Mouse (Mus musculus): ENCODE results near the gene Plcl2. TPM values are rescaled to one million over a fixed set of nuclear protein-coding genes. Genes with fewer than 3 reads are reported as not detected.

Plcl2 gene
- polyA plus RNA-seq, 1 experiment, result 3.1 TPM

- no peaks in the 10 kb centered on the region for H3K36me3 ChIP-seq (replicated peaks; ENCODE audit: low read length)
- TF ChIP-seq FLI1 (IDR thresholded peaks at IDR 0.05; ENCODE audit: low read length) (no peak), GATA1 (IDR thresholded peaks at IDR 0.05; ENCODE audit: borderline replicate concordance, low read length) (no peak)
Measured at GRCm38 (mm10) chr17:50483700-50484099, 25.5 kb upstream of the Plcl2 start.

GRCm38 (mm10) chr17:50484981-50485380 is 24.2 kb upstream of the Plcl2 start:
- TF ChIP-seq FLI1 (IDR thresholded peaks at IDR 0.05; ENCODE audit: low read length), result no peak
- no peak for TF ChIP-seq GATA1 (IDR thresholded peaks at IDR 0.05; ENCODE audit: borderline replicate concordance, low read length)
- no peaks in the 10 kb centered on the region for H3K4me1 ChIP-seq
- H3K27me3 ChIP-seq (replicated peaks), result no peaks in the 10 kb centered on the region
- H3K9me3 ChIP-seq, result no peaks in the 10 kb centered on the region
- no peaks in the 10 kb centered on the region for H3K36me3 ChIP-seq (replicated peaks; ENCODE audit: low read length)
- H3K4me3 ChIP-seq (replicated peaks), result no peak overlapping the region

More at GRCm38 (mm10) chr17:50483700-50484099, 25.5 kb upstream of the Plcl2 start:
- Histone ChIP-seq H3K4me1 (no peaks in the 10 kb centered on the region), H3K4me3 (replicated peaks) (no peak overlapping the region), H3K27me3 (replicated peaks) (no peaks in the 10 kb centered on the region), H3K9me3 (no peaks in the 10 kb centered on the region)

- Histone ChIP-seq H3K27me3 (replicated peaks) (no peaks in the 10 kb centered on the region), H3K4me1 (no peaks in the 10 kb centered on the region), H3K4me3 (replicated peaks) (no peak overlapping the region), H3K9me3 (no peaks in the 10 kb centered on the region), H3K36me3 (replicated peaks; ENCODE audit: low read length) (no peaks in the 10 kb centered on the region)
- TF ChIP-seq FLI1 (IDR thresholded peaks at IDR 0.05; ENCODE audit: low read length) (no peak), GATA1 (IDR thresholded peaks at IDR 0.05; ENCODE audit: borderline replicate concordance, low read length) (no peak)
Measured at GRCm38 (mm10) chr17:50487058-50487618, 22.1 kb upstream of the Plcl2 start.

- no peak for TF ChIP-seq FLI1 (IDR thresholded peaks at IDR 0.05; ENCODE audit: low read length)
- no peak for TF ChIP-seq GATA1 (IDR thresholded peaks at IDR 0.05; ENCODE audit: borderline replicate concordance, low read length)
- Histone ChIP-seq H3K9me3 (no peaks in the 10 kb centered on the region), H3K4me3 (replicated peaks) (no peak overlapping the region), H3K36me3 (replicated peaks; ENCODE audit: low read length) (no peaks in the 10 kb centered on the region), H3K27me3 (replicated peaks) (no peaks in the 10 kb centered on the region), H3K4me1 (no peaks in the 10 kb centered on the region)
Measured at GRCm38 (mm10) chr17:50487670-50488069, 21.5 kb upstream of the Plcl2 start.

- H3K36me3 ChIP-seq (replicated peaks; ENCODE audit: low read length), result no peaks in the 10 kb centered on the region
- no peaks in the 10 kb centered on the region for H3K9me3 ChIP-seq
- H3K4me3 ChIP-seq (replicated peaks), result no peak overlapping the region
- H3K27me3 ChIP-seq (replicated peaks), result no peaks in the 10 kb centered on the region
- H3K4me1 ChIP-seq, result no peaks in the 10 kb centered on the region
- TF ChIP-seq GATA1 (IDR thresholded peaks at IDR 0.05; ENCODE audit: borderline replicate concordance, low read length), result no peak
- no peak for TF ChIP-seq FLI1 (IDR thresholded peaks at IDR 0.05; ENCODE audit: low read length)
Measured at GRCm38 (mm10) chr17:50488406-50488805, 20.8 kb upstream of the Plcl2 start.

- Histone ChIP-seq H3K27me3 (replicated peaks) (no peaks in the 10 kb centered on the region), H3K9me3 (no peaks in the 10 kb centered on the region), H3K4me1 (no peaks in the 10 kb centered on the region), H3K4me3 (replicated peaks) (no peak overlapping the region), H3K36me3 (replicated peaks; ENCODE audit: low read length) (no peaks in the 10 kb centered on the region)
- TF ChIP-seq GATA1 (IDR thresholded peaks at IDR 0.05; ENCODE audit: borderline replicate concordance, low read length) (no peak), FLI1 (IDR thresholded peaks at IDR 0.05; ENCODE audit: low read length) (no peak)
Measured at GRCm38 (mm10) chr17:50488895-50489294, 20.3 kb upstream of the Plcl2 start.

GRCm38 (mm10) chr17:50490644-50491430 is 18.4 kb upstream of the Plcl2 start:
- H3K27me3 ChIP-seq (replicated peaks), result no peaks in the 10 kb centered on the region
- H3K4me3 ChIP-seq (replicated peaks), result no peak overlapping the region
- no peaks in the 10 kb centered on the region for H3K9me3 ChIP-seq
- no peaks in the 10 kb centered on the region for H3K4me1 ChIP-seq
- TF ChIP-seq FLI1 (IDR thresholded peaks at IDR 0.05; ENCODE audit: low read length) (no peak), GATA1 (IDR thresholded peaks at IDR 0.05; ENCODE audit: borderline replicate concordance, low read length) (no peak)
- no peaks in the 10 kb centered on the region for H3K36me3 ChIP-seq (replicated peaks; ENCODE audit: low read length)

GRCm38 (mm10) chr17:50491496-50491895 is 17.7 kb upstream of the Plcl2 start:
- H3K9me3 ChIP-seq, result no peaks in the 10 kb centered on the region
- TF ChIP-seq GATA1 (IDR thresholded peaks at IDR 0.05; ENCODE audit: borderline replicate concordance, low read length) (no peak), FLI1 (IDR thresholded peaks at IDR 0.05; ENCODE audit: low read length) (no peak)
- no peak overlapping the region for H3K4me3 ChIP-seq (replicated peaks)
- no peaks in the 10 kb centered on the region for H3K36me3 ChIP-seq (replicated peaks; ENCODE audit: low read length)
- H3K27me3 ChIP-seq (replicated peaks), result peaks cover 2% of the 10 kb centered on the region
- no peaks in the 10 kb centered on the region for H3K4me1 ChIP-seq

GRCm38 (mm10) chr17:50495216-50495889 is 13.8 kb upstream of the Plcl2 start:
- Histone ChIP-seq H3K9me3 (no peaks in the 10 kb centered on the region), H3K4me1 (0 out of 2 replicates have a peak, but pooled peaks cover 4% of the 10 kb centered on the region), H3K4me3 (replicated peaks) (no peak overlapping the region), H3K36me3 (replicated peaks; ENCODE audit: low read length) (no peaks in the 10 kb centered on the region), H3K27me3 (replicated peaks) (peaks cover 4% of the 10 kb centered on the region)
- no peak for TF ChIP-seq GATA1 (IDR thresholded peaks at IDR 0.05; ENCODE audit: borderline replicate concordance, low read length)
- TF ChIP-seq FLI1 (IDR thresholded peaks at IDR 0.05; ENCODE audit: low read length), result no peak
